9 mouse cellular contexts compared by ENCODE assay signal in genomic region chr17:23774090-23774489, GRCm38 (mm10). TPM values are rescaled to one million over a fixed set of nuclear protein-coding genes. Genes with fewer than 3 reads are reported as not detected.
DNase-seq lines count a peak whose midpoint lies in the region; ATAC-seq and TF ChIP-seq lines count a peak whose summit lies in the region.
"Had no signal": no experiment of that assay in that cellular context is flagged by ENCODE, and none has a peak within 500 bp of the region (broad histone marks: within the 10 kb centered on the region; RNA-seq: fewer than 3 reads in every experiment).

No protein-coding gene starts in this region.

- 6% methylated on average over 12 of the region's 12 CpGs for WGBS in embryonic facial prominence, embryonic 14.5 days
- WGBS in lung, embryonic 14.5 days: 5% methylated on average over 12 of the region's 12 CpGs

- no peaks in the 10 kb centered on the region for H3K36me3 ChIP-seq in embryonic facial prominence, embryonic 14.5 days (ENCODE audit: control insufficient read depth, insufficient read depth, low read length)
- H3K36me3 ChIP-seq in lung, embryonic 14.5 days (ENCODE audit: insufficient read depth): no peaks in the 10 kb centered on the region
- H3K36me3 ChIP-seq: heart, embryonic 13.5 days had no signal

- H3K4me1 ChIP-seq in embryonic facial prominence, embryonic 14.5 days (ENCODE audit: control insufficient read depth, insufficient read depth, low read length): peaks cover 10% of the 10 kb centered on the region; the same call in 1 of the 2 replicates
- no peaks in the 10 kb centered on the region for H3K4me1 ChIP-seq in lung, embryonic 14.5 days (ENCODE audit: insufficient read depth)

- H3K27me3 ChIP-seq in embryonic facial prominence, embryonic 14.5 days (replicated peaks; ENCODE audit: control insufficient read depth, insufficient read depth, low read length): no peaks in the 10 kb centered on the region
- H3K27me3 ChIP-seq in lung, embryonic 14.5 days (ENCODE audit: insufficient read depth, low read length): no peaks in the 10 kb centered on the region
- H3K27me3 ChIP-seq: heart, embryonic 13.5 days had no signal

- TF ChIP-seq CTCF in lung, embryonic 14.5 days (IDR thresholded peaks at IDR 0.05; ENCODE audit: low read depth): peak; percentile 83

- ATAC-seq in embryonic facial prominence, embryonic 14.5 days (ENCODE audit: low read depth): peak; percentile 44
- ATAC-seq in lung, embryonic 14.5 days (ENCODE audit: insufficient read depth): peak; percentile 48

- H3K4me2 ChIP-seq in embryonic facial prominence, embryonic 14.5 days (ENCODE audit: low read depth, low read length): no peak overlapping the region
- H3K4me2 ChIP-seq in lung, embryonic 14.5 days: no peak overlapping the region
- H3K4me2 ChIP-seq: heart, embryonic 13.5 days had no signal

- DNase-seq in CD4-positive, CD25-positive, alpha-beta regulatory T cell, adult 2 months (ENCODE audit: low read depth, low spot score): peak; percentile 92
- peak; percentile 86 for DNase-seq in adrenal gland, postnatal 25 days
- peak; percentile 85 for DNase-seq in embryonic facial prominence, embryonic 14.5 days (ENCODE audit: low spot score)
- peak; percentile 84 to 89 for DNase-seq in heart, postnatal 14 days
- peak; percentile 85 for DNase-seq in layer of hippocampus, adult 11-12 months (ENCODE audit: low spot score)
- DNase-seq in lung, embryonic 14.5 days: peak; percentile 91
- peak; percentile 85 for DNase-seq in retina, embryonic 14.5 days (ENCODE audit: low spot score)
- peak; percentile 91 for DNase-seq in thymus, postnatal 14 days

- no peak overlapping the region for H3K9ac ChIP-seq in embryonic facial prominence, embryonic 14.5 days (ENCODE audit: low read depth, low read length)
- H3K9ac ChIP-seq in lung, embryonic 14.5 days: no peak overlapping the region
- H3K9ac ChIP-seq: heart, embryonic 13.5 days had no signal

- intact Hi-C loops in heart, postnatal 14 days (cut with DNase I): loop anchor here (1.0 to 5.0 kb wide), 5 partner anchors 33 to 186 kb away; partner anchors contain the start of genes Elob, Prss32 and Prss41

- no peaks in the 10 kb centered on the region for H3K9me3 ChIP-seq in embryonic facial prominence, embryonic 14.5 days (ENCODE audit: control insufficient read depth, low read length)
- H3K9me3 ChIP-seq in lung, embryonic 14.5 days (ENCODE audit: low read depth, low read length): no peaks in the 10 kb centered on the region
- H3K9me3 ChIP-seq: heart, embryonic 13.5 days had no signal

- H3K4me3 ChIP-seq in embryonic facial prominence, embryonic 14.5 days (ENCODE audit: low read depth, low read length): no peak overlapping the region
- H3K4me3 ChIP-seq in lung, embryonic 14.5 days (ENCODE audit: low read depth, low read length): no peak overlapping the region
- H3K4me3 ChIP-seq: heart, embryonic 13.5 days had no signal

- no peak overlapping the region for H3K27ac ChIP-seq in embryonic facial prominence, embryonic 14.5 days (replicated peaks; ENCODE audit: low read depth, low read length)
- no peak overlapping the region for H3K27ac ChIP-seq in lung, embryonic 14.5 days (ENCODE audit: low read depth)
- H3K27ac ChIP-seq: heart, embryonic 13.5 days had no signal

RNA-seq across cellular contexts. Expression of gene Flywch1, which starts 2.7 kb away (rescaled TPM):
- 47.9 and 56.3 TPM in 2 replicates for total RNA-seq in adrenal gland, postnatal 25 days (2021)
- 62.9 and 74.7 TPM in 2 replicates for polyA plus RNA-seq in embryonic facial prominence, embryonic 14.5 days (2014; fragmentation: Nextera tagmentation; extraction: Ambion mirVana)
- total RNA-seq in heart, postnatal 14 days (2021): 10 to 100 TPM; 30.2 to 30.8 TPM
- 64.9 and 73.4 TPM in 2 replicates for polyA plus RNA-seq in lung, embryonic 14.5 days (2014; fragmentation: Nextera tagmentation; extraction: Ambion mirVana)

RNA-seq across cellular contexts. Expression of gene Flywch2, which starts 11.8 kb away (rescaled TPM):
- 4.9 and 7.6 TPM in 2 replicates for total RNA-seq in adrenal gland, postnatal 25 days (2021)
- polyA plus RNA-seq in embryonic facial prominence, embryonic 14.5 days (2014; fragmentation: Nextera tagmentation; extraction: Ambion mirVana): 27.0 and 33.9 TPM in 2 replicates
- 1 to 10 TPM; 1.6 TPM for total RNA-seq in heart, postnatal 14 days (2021)
- polyA plus RNA-seq in lung, embryonic 14.5 days (2014; fragmentation: Nextera tagmentation; extraction: Ambion mirVana): 28.4 and 29.3 TPM in 2 replicates

RNA-seq across cellular contexts. Expression of gene Srrm2, which starts 16.2 kb away (rescaled TPM):
- 825 and 1,016 TPM in 2 replicates for total RNA-seq in adrenal gland, postnatal 25 days (2021)
- polyA plus RNA-seq in embryonic facial prominence, embryonic 14.5 days (2014; fragmentation: Nextera tagmentation; extraction: Ambion mirVana): 320 and 345 TPM in 2 replicates
- 100 to 1,000 TPM; 192 to 227 TPM for total RNA-seq in heart, postnatal 14 days (2021)
- 429 and 491 TPM in 2 replicates for polyA plus RNA-seq in lung, embryonic 14.5 days (2014; fragmentation: Nextera tagmentation; extraction: Ambion mirVana)

RNA-seq across cellular contexts. Expression of gene Kremen2, which starts 28.5 kb away (rescaled TPM):
- not detected in 2 replicates for total RNA-seq in adrenal gland, postnatal 25 days (2021)
- polyA plus RNA-seq in embryonic facial prominence, embryonic 14.5 days (2014; fragmentation: Nextera tagmentation; extraction: Ambion mirVana): 12.9 and 21.2 TPM in 2 replicates
- total RNA-seq in heart, postnatal 14 days (2021): not detected
- polyA plus RNA-seq in lung, embryonic 14.5 days (2014; fragmentation: Nextera tagmentation; extraction: Ambion mirVana): not detected in 2 replicates

RNA-seq across cellular contexts. Expression of gene Paqr4, which starts 33.4 kb away (rescaled TPM):
- 10.4 and 11.7 TPM in 2 replicates for total RNA-seq in adrenal gland, postnatal 25 days (2021)
- 20.9 and 22.9 TPM in 2 replicates for polyA plus RNA-seq in embryonic facial prominence, embryonic 14.5 days (2014; fragmentation: Nextera tagmentation; extraction: Ambion mirVana)
- total RNA-seq in heart, postnatal 14 days (2021): 10 to 100 TPM; 21.8 to 23.4 TPM
- polyA plus RNA-seq in lung, embryonic 14.5 days (2014; fragmentation: Nextera tagmentation; extraction: Ambion mirVana): 35.8 TPM in 2 replicates
